Mouse (Mus musculus) testis, adult 2 months (tissue): ENCODE measurements at regions not wholly inside any gene's neighbourhood (a gene's known extent, or its start where the extent isn't known, plus 50 kb on each side); places are given as distances from the start of the nearest gene placed in this dataset.

Source experiments
- H3K27ac ChIP-seq: fragments of 200-500 bp; 2 replicates; pipeline ENCODE4 v1.5.1; 2012; ENCODE audit warnings: low read depth, low read length; ENCODE audit not compliant: control insufficient read depth, insufficient read depth
- H3K27me3 ChIP-seq: fragments of 200-500 bp; 2 replicates; pipeline ENCODE4 v1.6.1; 2012; ENCODE audit warnings: mild to moderate bottlenecking, low read length, moderate library complexity; ENCODE audit not compliant: control insufficient read depth, insufficient read depth
- H3K36me3 ChIP-seq: fragments of 200-500 bp; 2 replicates; pipeline ENCODE4 v1.6.1; 2012; ENCODE audit warnings: mild to moderate bottlenecking, low read length; ENCODE audit not compliant: control insufficient read depth, insufficient read depth
- H3K4me1 ChIP-seq: fragments of 200-500 bp; 2 replicates; pipeline ENCODE4 v1.6.1; 2012; ENCODE audit warnings: low read length; ENCODE audit not compliant: control insufficient read depth, insufficient read depth
- H3K4me3 ChIP-seq: fragments of 200-500 bp; 2 replicates; pipeline ENCODE4 v1.5.1; 2012; ENCODE audit warnings: low read depth, mild to moderate bottlenecking, low read length, moderate library complexity, mixed read lengths; ENCODE audit not compliant: control insufficient read depth
- CTCF ChIP-seq: fragments of 200-500 bp; IDR thresholded peaks from 2 replicates; pipeline ENCODE4 v1.5.1; 2012; ENCODE audit warnings: low read depth, mild to moderate bottlenecking, inconsistent platforms, low read length, moderate library complexity; ENCODE audit not compliant: control insufficient read depth, insufficient read depth, insufficient replicate concordance
- POLR2A ChIP-seq: fragments of 200-500 bp; IDR thresholded peaks from 2 replicates; pipeline ENCODE4 v1.6.1; 2012; ENCODE audit warnings: low read depth, mild to moderate bottlenecking, inconsistent platforms, low read length, moderate library complexity; ENCODE audit not compliant: control insufficient read depth

DNA sequence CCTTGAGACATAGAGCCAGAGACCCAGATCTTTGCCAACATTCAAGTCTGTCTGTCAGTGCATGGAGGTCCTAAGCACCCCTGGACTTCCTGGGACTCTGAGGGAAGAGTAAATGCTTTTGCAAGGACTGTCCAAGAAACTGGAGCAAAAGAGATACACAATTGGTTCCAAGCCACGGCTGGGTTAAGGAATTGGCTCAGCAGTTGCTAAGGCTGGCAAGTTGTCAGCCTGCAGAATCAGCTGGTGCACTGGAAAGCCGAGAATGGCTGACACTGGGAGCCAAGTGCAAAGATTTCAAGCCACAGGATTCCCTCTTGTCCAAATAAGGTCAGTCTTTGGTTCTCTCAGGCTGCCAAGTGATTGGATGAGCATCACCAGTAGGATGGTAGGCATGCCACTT is 146.8 kb upstream of the Syt13 start:
- TF ChIP-seq POLR2A (no peak), CTCF (no peak)

DNA sequence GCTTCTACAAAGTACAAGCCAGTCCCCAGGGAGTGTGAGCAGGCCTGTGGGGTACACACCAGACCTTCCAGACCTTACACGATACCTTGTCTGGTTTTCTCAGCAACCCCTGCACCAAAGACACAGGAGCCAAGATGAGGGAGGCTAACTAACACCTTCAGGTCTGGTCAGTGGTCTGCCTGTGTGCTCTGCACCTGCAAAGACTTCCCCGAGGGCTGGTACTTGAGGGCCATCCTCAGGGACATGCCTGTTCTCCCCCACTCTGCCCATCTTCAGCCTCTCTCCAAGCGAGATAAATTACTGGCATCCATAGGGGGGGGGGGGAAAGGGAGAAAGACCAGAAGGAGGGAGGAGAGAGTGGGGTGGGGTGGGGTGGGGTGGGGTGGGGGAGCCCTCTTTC is 145.8 kb upstream of the Syt13 start:
- Histone ChIP-seq H3K4me3 (no peak overlapping the region), H3K27me3 (no peaks in the 10 kb centered on the region), H3K27ac (no peak overlapping the region), H3K4me1 (no peaks in the 10 kb centered on the region), H3K36me3 (no peaks in the 10 kb centered on the region)
- TF ChIP-seq CTCF, result no peak
- TF ChIP-seq POLR2A, result no peak

More for the DNA sequence above, 146.8 kb upstream of the Syt13 start:
- Histone ChIP-seq H3K36me3 (no peaks in the 10 kb centered on the region), H3K27ac (no peak overlapping the region), H3K27me3 (no peaks in the 10 kb centered on the region), H3K4me3 (no peak overlapping the region), H3K4me1 (no peaks in the 10 kb centered on the region)

DNA sequence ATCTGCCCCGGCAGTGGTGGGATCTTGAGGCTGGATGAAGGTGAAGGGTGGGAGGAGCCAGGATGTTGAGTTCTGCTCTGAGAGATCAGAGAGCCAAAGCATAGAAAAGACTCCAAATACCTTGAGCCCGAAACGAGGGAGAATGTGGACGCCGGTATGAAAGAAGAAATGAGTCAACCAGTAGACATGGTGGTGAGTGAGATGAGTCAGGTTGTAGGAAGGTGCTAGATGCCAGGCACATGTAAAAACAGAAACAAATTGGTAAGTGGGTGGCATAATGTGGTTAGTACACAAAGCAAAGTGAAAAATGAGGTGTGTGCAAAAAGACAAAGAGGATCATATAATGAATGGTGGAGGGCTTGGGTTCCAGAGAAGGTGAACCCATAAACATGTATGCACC is 144.8 kb upstream of the Syt13 start:
- no peak for TF ChIP-seq CTCF
- no peak for TF ChIP-seq POLR2A

DNA sequence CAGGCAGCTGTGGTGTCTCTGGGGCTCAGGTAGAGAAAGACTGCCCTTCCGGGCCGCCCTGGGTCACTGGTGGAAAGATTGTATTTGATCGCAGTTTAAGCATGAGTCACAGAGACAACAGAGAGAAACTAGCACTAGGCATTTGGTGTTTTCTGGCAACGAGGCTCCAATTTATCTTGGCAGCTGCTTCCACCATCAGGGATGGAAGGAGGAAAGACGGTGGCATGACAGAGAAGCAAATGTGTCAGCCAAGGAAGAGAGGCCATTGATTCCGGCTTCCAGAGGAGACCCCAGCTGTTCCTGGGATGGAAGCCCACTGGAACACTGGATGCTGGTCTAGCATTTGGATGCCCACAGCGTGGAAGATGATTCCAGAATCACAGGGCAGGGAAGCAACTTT is 142.3 kb upstream of the Syt13 start:
- Histone ChIP-seq H3K27me3 (no peaks in the 10 kb centered on the region), H3K4me1 (no peaks in the 10 kb centered on the region), H3K36me3 (no peaks in the 10 kb centered on the region), H3K4me3 (no peak overlapping the region), H3K27ac (no peak overlapping the region)
- no peak for TF ChIP-seq CTCF
- TF ChIP-seq POLR2A, result no peak

More for the DNA sequence above, 144.8 kb upstream of the Syt13 start:
- H3K27ac ChIP-seq, result no peak overlapping the region
- no peaks in the 10 kb centered on the region for H3K36me3 ChIP-seq
- no peaks in the 10 kb centered on the region for H3K27me3 ChIP-seq
- H3K4me3 ChIP-seq, result no peak overlapping the region
- no peaks in the 10 kb centered on the region for H3K4me1 ChIP-seq

DNA sequence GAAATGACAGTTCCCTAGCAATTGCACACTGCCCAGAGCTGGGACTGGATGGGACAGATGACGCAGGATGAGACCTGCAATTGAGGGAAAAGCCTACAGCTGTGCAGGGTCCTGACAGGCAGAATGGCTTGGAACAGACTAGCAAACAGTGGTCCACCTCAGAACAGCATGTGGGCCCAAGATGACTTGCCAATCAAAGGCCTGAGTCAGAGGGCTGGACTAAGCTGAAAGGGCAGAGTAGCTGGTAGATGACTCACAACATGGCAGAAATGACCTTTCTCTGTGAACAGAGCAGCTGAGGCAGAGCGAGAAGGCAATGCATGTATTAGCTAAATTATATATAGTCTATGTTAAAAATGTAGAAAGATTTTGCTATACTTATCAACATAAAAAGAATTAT is 138.4 kb upstream of the Syt13 start:
- H3K27ac ChIP-seq, result no peak overlapping the region
- no peak overlapping the region for H3K4me3 ChIP-seq
- H3K27me3 ChIP-seq, result no peaks in the 10 kb centered on the region
- no peaks in the 10 kb centered on the region for H3K4me1 ChIP-seq
- H3K36me3 ChIP-seq, result no peaks in the 10 kb centered on the region
- TF ChIP-seq CTCF, result no peak
- no peak for TF ChIP-seq POLR2A

DNA sequence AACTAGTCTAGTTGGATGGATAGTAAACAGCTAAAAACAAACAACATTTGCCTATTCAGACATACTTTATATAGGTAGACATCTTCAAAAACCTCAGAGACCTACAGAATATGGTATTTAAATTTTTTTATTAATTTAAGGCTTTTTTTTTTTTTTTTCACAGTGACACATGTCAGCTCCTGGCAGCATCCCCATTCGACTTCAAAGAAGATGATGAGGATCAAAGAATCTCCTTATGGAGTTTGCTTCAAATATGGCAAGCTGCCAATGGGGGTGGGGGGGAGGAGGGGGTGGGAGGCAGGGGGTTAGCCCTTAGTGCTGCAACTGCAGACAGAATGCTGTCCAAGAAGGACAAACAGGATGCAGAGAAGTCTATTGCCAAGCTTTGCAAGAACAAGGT is 135.8 kb upstream of the Syt13 start:
- Histone ChIP-seq H3K4me3 (no peak overlapping the region), H3K36me3 (no peaks in the 10 kb centered on the region), H3K4me1 (no peaks in the 10 kb centered on the region), H3K27ac (no peak overlapping the region), H3K27me3 (no peaks in the 10 kb centered on the region)
- no peak for TF ChIP-seq CTCF
- no peak for TF ChIP-seq POLR2A

DNA sequence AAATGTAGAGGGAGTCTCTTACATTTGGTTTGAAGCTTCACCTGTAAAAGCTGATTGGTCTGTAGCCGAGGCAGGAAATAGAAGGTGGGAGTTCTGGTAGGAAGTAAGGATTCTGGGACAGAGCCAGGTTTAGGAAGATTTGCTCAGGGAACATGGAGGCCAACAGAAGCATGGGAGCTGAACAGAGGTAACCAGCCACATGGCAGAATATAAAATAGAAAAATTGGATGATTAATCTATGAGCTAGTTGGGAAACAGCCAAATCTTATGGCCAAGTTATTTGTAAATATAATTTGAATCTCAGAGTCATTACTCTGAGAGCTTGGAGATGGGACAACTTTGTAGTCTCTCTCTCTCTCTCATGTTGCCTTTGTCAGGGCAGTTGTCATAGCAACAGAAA is 134.9 kb upstream of the Syt13 start:
- no peak overlapping the region for H3K4me3 ChIP-seq
- H3K36me3 ChIP-seq, result no peaks in the 10 kb centered on the region
- H3K4me1 ChIP-seq, result no peaks in the 10 kb centered on the region
- H3K27me3 ChIP-seq, result no peaks in the 10 kb centered on the region
- TF ChIP-seq POLR2A (no peak), CTCF (no peak)
- H3K27ac ChIP-seq, result no peak overlapping the region

DNA sequence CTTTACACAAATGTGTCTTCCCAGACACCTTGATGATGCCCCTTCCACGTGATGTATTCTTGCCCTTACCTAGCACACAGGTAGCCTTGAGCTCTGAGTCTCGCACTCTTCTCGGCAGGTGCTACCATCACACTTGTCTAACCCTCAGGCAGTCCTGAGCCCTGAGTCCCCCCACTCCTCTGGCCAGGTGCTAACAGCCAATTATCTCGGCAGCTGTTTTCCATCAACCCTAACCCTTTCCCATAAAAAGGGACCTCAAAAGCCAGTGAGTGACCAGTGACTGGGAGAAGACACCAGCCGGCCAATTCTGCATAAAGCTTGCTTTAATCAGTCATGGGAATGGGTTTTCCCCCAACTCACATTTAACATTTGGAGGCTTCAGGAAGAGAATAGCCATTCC is 133.4 kb upstream of the Syt13 start:
- TF ChIP-seq POLR2A (no peak), CTCF (no peak)
- Histone ChIP-seq H3K27ac (no peak overlapping the region), H3K4me1 (no peaks in the 10 kb centered on the region), H3K36me3 (no peaks in the 10 kb centered on the region), H3K27me3 (no peaks in the 10 kb centered on the region), H3K4me3 (no peak overlapping the region)
